Mouse (Mus musculus) bone marrow macrophage, adult 2 months (primary cell): ENCODE data around the gene Pik3r2. TPM values are rescaled to one million over a fixed set of nuclear protein-coding genes. Genes with fewer than 3 reads are reported as not detected.
A peak's percentile ranks its signal among the peaks of the same experiment; 100 is the strongest.
"Not testable (repeated sequence)": the region's sequence is repeated elsewhere in the genome, so short reads cannot be mapped to it uniquely, and the experiment has no call there.

Experiments used
- H3K27ac ChIP-seq: 2 replicates; pipeline ENCODE4 v1.5.1; 2012; ENCODE audit warnings: low read depth, low read length; ENCODE audit not compliant: insufficient read depth
- H3K4me1 ChIP-seq: 2 replicates; pipeline ENCODE4 v1.6.1; 2012; ENCODE audit warnings: low read length; ENCODE audit not compliant: control insufficient read depth, insufficient read depth
- H3K4me3 ChIP-seq: 2 replicates; pipeline ENCODE4 v1.5.1; 2012; ENCODE audit warnings: mild to moderate bottlenecking, low read length, moderate library complexity; ENCODE audit not compliant: insufficient read depth
- CTCF ChIP-seq: IDR thresholded peaks from 2 replicates; pipeline ENCODE4 v1.5.1; 2012; ENCODE audit warnings: low read depth, mild to moderate bottlenecking, low read length, moderate library complexity
- POLR2A ChIP-seq: IDR thresholded peaks from 2 replicates; pipeline ENCODE4 v1.6.1; 2012; ENCODE audit warnings: mild to moderate bottlenecking, low read depth, low read length, borderline replicate concordance
- polyA plus RNA-seq: library from polyadenylated mRNA; stranded (reverse); fragments of >200 nt; gene quantifications from 2 replicates; pipeline ENCODE4 v1.2.4, GENCODE M21; 2012; ENCODE audit not compliant: missing spikeins, insufficient read depth, insufficient read length

The Pik3r2 gene
- polyA plus RNA-seq: 26.9 and 27.5 TPM in 2 replicates

- H3K4me1 ChIP-seq: peaks cover 14% of the 10 kb centered on the region
- TF ChIP-seq POLR2A (0 out of 2 replicates have a peak, but pooled peaks have one; percentile 2), CTCF (no peak)
- peak within 1 kb of the TSS; percentile 100 for H3K27ac ChIP-seq
- H3K4me3 ChIP-seq: peak within 1 kb of the TSS; percentile 91
Observed at GRCm38 (mm10) chr8:70776496-70777444, at the start of gene Pik3r2. TSS of gene Pik3r2 (minus strand) at chr8:70776713.

- H3K27ac ChIP-seq: no peak overlapping the region
- TF ChIP-seq CTCF: no peak
- H3K4me3 ChIP-seq: no peak overlapping the region
- H3K4me1 ChIP-seq: peaks cover 3% of the 10 kb centered on the region; the same call in 1 of the 2 replicates
Observed at GRCm38 (mm10) chr8:70825816-70826215, 49.3 kb upstream of the Pik3r2 start.

GRCm38 (mm10) chr8:70823802-70824201, 47.3 kb upstream of the Pik3r2 start:
- no peak overlapping the region for H3K27ac ChIP-seq
- TF ChIP-seq POLR2A: no peak
- no peak for TF ChIP-seq CTCF
- 0 out of 2 replicates have a peak, but pooled peaks cover 3% of the 10 kb centered on the region for H3K4me1 ChIP-seq
- H3K4me3 ChIP-seq: no peak overlapping the region

GRCm38 (mm10) chr8:70822594-70822993, 46.1 kb upstream of the Pik3r2 start:
- H3K27ac ChIP-seq, H3K4me3 ChIP-seq, H3K4me1 ChIP-seq: not testable (repeated sequence)

- Histone ChIP-seq H3K4me3 (no peak overlapping the region), H3K27ac (no peak overlapping the region), H3K4me1 (0 out of 2 replicates have a peak, but pooled peaks cover 3% of the 10 kb centered on the region)
- TF ChIP-seq POLR2A: no peak
- TF ChIP-seq CTCF: no peak
Observed at GRCm38 (mm10) chr8:70821992-70822391, 45.5 kb upstream of the Pik3r2 start.

GRCm38 (mm10) chr8:70821399-70821962, 45.0 kb upstream of the Pik3r2 start:
- Histone ChIP-seq H3K4me3 (no peak overlapping the region), H3K27ac (no peak overlapping the region), H3K4me1 (0 out of 2 replicates have a peak, but pooled peaks cover 3% of the 10 kb centered on the region)
- TF ChIP-seq CTCF (peak; percentile 82), POLR2A (no peak)

- H3K4me3 ChIP-seq: no peak overlapping the region
- H3K27ac ChIP-seq: no peak overlapping the region
- TF ChIP-seq POLR2A (no peak), CTCF (no peak)
- H3K4me1 ChIP-seq: 0 out of 2 replicates have a peak, but pooled peaks cover 3% of the 10 kb centered on the region
Observed at GRCm38 (mm10) chr8:70820101-70820935, 43.8 kb upstream of the Pik3r2 start.

- TF ChIP-seq POLR2A (no peak), CTCF (no peak)
- Histone ChIP-seq H3K4me3 (no peak overlapping the region), H3K4me1 (peaks cover 16% of the 10 kb centered on the region)
Observed at GRCm38 (mm10) chr8:70816679-70817078, 40.2 kb upstream of the Pik3r2 start.

GRCm38 (mm10) chr8:70812885-70813284, 36.4 kb upstream of the Pik3r2 start:
- Histone ChIP-seq H3K4me1 (peaks cover 30% of the 10 kb centered on the region), H3K27ac (no peak overlapping the region), H3K4me3 (no peak overlapping the region)
- no peak for TF ChIP-seq POLR2A

More at GRCm38 (mm10) chr8:70816679-70817078, 40.2 kb upstream of the Pik3r2 start:
- H3K27ac ChIP-seq: no peak overlapping the region

- TF ChIP-seq CTCF (no peak), POLR2A (no peak)
- Histone ChIP-seq H3K4me1 (peaks cover 37% of the 10 kb centered on the region), H3K27ac (no peak overlapping the region), H3K4me3 (no peak overlapping the region)
Observed at GRCm38 (mm10) chr8:70812055-70812454, 35.5 kb upstream of the Pik3r2 start.
